Mouse (Mus musculus) bone marrow macrophage, adult 2 months (primary cell): ENCODE results near the gene Sbno1.

Experiments used
- CTCF ChIP-seq: IDR thresholded peaks from 2 replicates; pipeline ENCODE4 v1.5.1; 2012; ENCODE audit warnings: low read depth, mild to moderate bottlenecking, low read length, moderate library complexity
- POLR2A ChIP-seq: IDR thresholded peaks from 2 replicates; pipeline ENCODE4 v1.6.1; 2012; ENCODE audit warnings: mild to moderate bottlenecking, low read depth, low read length, borderline replicate concordance

- TF ChIP-seq CTCF (no peak), POLR2A (no peak)
Observed at GRCm38 (mm10) chr5:124469486-124469885, 43.7 kb upstream of the Sbno1 start.
